Mouse (Mus musculus): ENCODE results near the gene Olfr1336.

GRCm38 (mm10) chr7:6430342-6430741 is 25.6 kb upstream of the Olfr1336 start:
- TF ChIP-seq CTCF (IDR thresholded peaks at IDR 0.05) (peak; percentile 62), EP300 (IDR thresholded peaks at IDR 0.05) (no peak)

All from lung, postnatal 0 days (tissue).